Mouse (Mus musculus) lung, postnatal 25 days (tissue): ENCODE results near the gene Hspa5.
"Not testable (repeated sequence)": the region's sequence is repeated elsewhere in the genome, so short reads cannot be mapped to it uniquely, and the experiment has no call there.

Experiments
- DNase-seq: peaks from one replicate; pipeline ENCODE4 v3.0.0; 2022; ENCODE audit warnings: low spot score

Gene Hspa5

DNA sequence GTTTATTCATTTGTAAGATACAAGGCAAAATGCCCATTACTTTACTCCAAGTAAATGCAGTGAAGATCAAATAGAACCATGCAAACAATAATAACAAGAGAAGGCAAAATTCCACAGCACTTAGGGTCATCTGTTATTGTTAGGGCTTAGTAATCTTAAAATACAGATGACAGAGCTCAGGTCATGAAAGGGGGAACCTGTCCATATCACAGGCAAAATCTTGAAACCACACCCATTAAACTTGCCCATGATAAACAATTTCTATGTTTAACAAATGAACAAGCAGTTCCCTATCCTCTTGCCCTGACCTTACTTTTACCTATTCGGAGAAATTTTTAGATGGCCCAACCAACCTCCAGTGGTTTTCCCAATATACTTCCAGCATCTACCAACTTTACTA, 37.8 kb downstream of the Hspa5 start:
- no peak for DNase-seq

DNA sequence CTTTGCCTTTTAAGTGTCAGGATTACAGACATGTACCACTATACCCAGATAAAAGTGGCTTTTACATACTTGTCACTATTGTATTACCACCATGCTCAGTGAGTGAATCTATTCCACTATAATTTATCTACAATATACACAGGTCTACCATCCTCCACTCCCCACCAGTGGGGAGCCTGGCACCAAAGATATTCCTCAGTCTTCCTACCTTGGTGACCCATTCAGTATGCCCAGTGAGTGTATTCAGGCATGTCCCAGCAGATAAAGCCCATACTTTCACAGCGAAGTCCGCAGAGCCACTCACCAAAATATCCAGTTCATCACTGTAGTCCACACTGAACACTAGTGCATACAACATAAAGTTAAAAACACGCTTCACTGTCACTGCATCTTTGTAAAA, 39.0 kb downstream of the Hspa5 start:
- no peak for DNase-seq

DNA sequence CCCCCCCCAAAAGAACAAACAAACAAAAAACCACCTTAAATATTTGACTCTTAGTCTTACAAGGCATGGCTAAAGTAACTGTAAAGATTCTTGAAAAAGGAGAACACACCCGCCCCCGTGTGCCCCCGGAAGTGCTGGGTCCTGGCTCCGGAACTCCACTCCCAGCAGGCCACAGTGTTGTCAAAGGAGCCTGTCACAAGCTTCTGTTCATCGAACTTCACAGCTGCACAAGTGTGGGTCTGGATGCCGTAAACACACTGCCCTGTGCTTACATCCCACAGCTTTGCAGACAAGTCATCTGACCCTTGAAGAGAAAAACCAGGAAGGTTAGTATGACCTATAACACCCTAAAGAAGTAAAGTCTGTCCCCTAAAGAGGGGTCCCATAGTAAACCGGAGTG, 40.9 kb downstream of the Hspa5 start:
- no peak for DNase-seq

DNA sequence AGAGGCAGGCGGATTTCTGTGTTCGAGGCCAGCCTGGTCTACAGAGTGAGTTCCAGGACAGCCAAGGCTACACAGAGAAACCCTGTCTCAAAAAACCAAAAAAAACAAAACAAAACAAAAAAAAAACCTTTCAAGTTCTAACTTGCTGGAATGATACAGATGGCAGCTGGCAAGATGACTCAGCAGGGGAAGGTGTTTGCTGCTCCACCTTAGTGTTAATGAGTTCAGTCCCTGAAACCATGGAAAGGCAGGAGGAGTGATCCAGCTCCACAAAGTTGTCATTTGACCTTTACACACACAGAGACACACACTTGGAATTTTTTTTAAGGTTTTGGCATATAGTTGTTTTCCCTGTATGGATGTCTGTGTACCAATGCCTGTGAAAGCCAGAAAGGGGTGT, 44.1 kb downstream of the Hspa5 start:
- not testable (repeated sequence) for DNase-seq

DNA sequence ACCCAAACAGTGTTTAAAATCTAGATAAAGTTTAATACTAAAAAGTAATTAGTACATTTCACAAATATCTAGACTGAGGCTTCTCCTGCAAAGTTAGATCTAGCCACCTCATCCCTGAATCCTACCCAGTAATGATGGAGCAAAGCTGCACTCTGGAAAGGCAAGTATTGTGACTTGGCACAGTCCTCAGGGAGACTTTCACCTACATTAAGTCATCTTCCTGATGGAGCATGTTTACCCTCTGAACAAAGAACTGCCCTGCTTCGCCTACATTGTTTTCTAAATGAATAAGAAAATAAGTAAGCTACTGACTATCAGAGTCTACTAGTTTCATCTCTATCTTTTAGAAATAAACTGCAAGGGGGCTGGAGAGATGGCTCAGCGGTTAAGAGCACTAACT, 46.7 kb downstream of the Hspa5 start:
- DNase-seq = no peak

DNA sequence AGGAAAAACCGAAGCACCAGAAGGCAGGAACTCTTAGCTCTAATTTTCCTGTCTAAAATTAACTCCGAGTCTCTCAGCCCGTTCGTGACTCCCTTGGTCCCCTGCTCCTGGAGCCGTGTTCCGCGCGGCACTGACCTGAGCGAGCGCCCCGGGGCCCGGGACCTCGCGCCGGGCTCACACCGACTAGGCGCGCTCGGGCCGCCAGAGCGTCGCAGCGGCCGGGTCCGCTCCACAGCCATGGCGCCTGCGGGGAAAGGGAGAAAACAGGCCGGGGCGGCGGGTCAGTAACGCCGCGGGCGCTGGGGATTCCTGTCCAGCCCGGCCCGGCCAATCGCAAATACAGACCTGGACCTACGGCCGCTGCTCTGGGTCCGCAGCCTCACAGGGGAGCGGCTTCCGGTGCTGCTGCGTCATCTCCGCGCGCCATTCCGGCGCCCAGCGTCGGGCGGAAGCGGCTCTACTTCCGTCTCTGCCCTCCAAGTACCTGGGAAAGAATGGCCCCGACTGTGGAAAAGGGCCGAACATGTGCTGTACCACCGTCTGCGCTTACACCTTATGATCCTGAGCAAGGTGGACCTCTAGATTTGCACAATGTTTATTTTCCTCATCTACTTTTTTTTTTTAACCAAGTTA, 54.2 kb downstream of the Hspa5 start, which contains the start of gene Fbxw2:
Fbxw2 (minus strand) TSS at position 485 of the 633 bp plus-strand sequence.
- peak; percentile 93 for DNase-seq

DNA sequence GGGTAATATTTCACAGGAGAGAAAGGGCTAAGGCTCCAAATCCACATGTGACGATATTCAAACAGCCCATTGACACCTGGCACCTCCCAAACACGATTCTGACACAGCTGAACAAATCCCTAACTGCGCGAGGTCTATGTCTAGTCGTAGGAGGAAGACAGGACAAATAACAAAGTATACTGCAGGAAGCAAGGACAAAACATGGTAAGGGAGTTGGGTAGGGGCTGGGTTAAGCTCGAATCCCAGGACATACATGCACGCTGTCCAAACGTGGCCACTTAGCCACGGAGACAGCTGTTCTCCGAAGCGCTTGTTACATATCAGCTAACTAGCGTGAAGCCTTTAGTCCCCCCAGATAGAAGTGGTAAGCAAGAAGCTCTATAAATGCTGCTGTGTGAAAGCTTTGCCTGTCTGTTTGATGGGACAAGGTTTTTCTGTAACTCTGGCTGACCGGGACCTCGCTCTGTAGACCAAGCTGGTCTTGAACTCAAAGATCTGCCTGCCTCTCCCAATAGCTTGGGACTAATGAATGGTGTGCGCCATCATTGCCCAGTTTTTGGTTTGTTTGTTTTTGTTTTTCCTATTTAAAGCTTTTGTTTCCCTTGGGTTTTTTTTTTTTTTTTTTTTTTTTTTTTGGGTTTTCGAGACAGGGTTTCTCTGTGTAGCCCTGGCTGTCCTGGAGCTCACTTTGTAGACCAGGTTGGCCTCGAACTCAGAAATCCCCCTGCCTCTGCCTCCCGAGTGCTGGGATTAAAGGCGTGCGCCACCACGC, 54.9 kb downstream of the Hspa5 start:
- no peak for DNase-seq
